9 mouse cellular contexts compared by ENCODE assay signal in genomic region chr2:96585665-96586064, GRCm38 (mm10).
DNase-seq lines count a peak whose midpoint lies in the region; ATAC-seq lines count a peak whose summit lies in the region.
"Had no signal": no experiment of that assay in that cellular context is flagged by ENCODE, and none has a peak within 500 bp of the region (broad histone marks: within the 10 kb centered on the region; RNA-seq: fewer than 3 reads in every experiment).

No protein-coding gene starts in this region.

- H3K9ac ChIP-seq in hindbrain, embryonic 12.5 days: no peak overlapping the region

- no peak overlapping the region for H3K27ac ChIP-seq in hindbrain, embryonic 10.5 days
- no peak overlapping the region for H3K27ac ChIP-seq in hindbrain, embryonic 12.5 days
- H3K27ac ChIP-seq in limb, embryonic 10.5 days: no peak overlapping the region

- no peaks in the 10 kb centered on the region for H3K27me3 ChIP-seq in hindbrain, embryonic 10.5 days (ENCODE audit: insufficient read depth, poor library complexity, severe bottlenecking)
- no peaks in the 10 kb centered on the region for H3K27me3 ChIP-seq in hindbrain, embryonic 12.5 days
- no peaks in the 10 kb centered on the region for H3K27me3 ChIP-seq in limb, embryonic 10.5 days (ENCODE audit: low read depth, poor library complexity, severe bottlenecking)
- H3K27me3 ChIP-seq: megakaryocyte, embryonic 14.5 days had no signal

- 7% methylated on average over 4 of the region's 4 CpGs for WGBS in hindbrain, embryonic 10.5 days
- 8% methylated on average over 4 of the region's 4 CpGs for WGBS in hindbrain, embryonic 12.5 days
- WGBS in limb, embryonic 10.5 days: 13% methylated on average over 4 of the region's 4 CpGs

- no peaks in the 10 kb centered on the region for H3K36me3 ChIP-seq in hindbrain, embryonic 10.5 days
- no peaks in the 10 kb centered on the region for H3K36me3 ChIP-seq in hindbrain, embryonic 12.5 days
- no peaks in the 10 kb centered on the region for H3K36me3 ChIP-seq in limb, embryonic 10.5 days

- no peaks in the 10 kb centered on the region for H3K9me3 ChIP-seq in hindbrain, embryonic 10.5 days
- no peaks in the 10 kb centered on the region for H3K9me3 ChIP-seq in hindbrain, embryonic 12.5 days (replicated peaks)
- no peaks in the 10 kb centered on the region for H3K9me3 ChIP-seq in limb, embryonic 10.5 days (replicated peaks)
- H3K9me3 ChIP-seq: megakaryocyte, embryonic 14.5 days had no signal

- ATAC-seq in hindbrain, embryonic 12.5 days (ENCODE audit: low FRiP score): no peak

- no peak overlapping the region for H3K4me2 ChIP-seq in hindbrain, embryonic 12.5 days (replicated peaks)

- H3K4me3 ChIP-seq in hindbrain, embryonic 10.5 days: no peak overlapping the region
- no peak overlapping the region for H3K4me3 ChIP-seq in hindbrain, embryonic 12.5 days
- no peak overlapping the region for H3K4me3 ChIP-seq in limb, embryonic 10.5 days
- H3K4me3 ChIP-seq: megakaryocyte, embryonic 14.5 days had no signal

- H3K4me1 ChIP-seq in hindbrain, embryonic 10.5 days (replicated peaks): no peaks in the 10 kb centered on the region
- H3K4me1 ChIP-seq in hindbrain, embryonic 12.5 days: no peaks in the 10 kb centered on the region
- H3K4me1 ChIP-seq in limb, embryonic 10.5 days: no peaks in the 10 kb centered on the region
- H3K4me1 ChIP-seq: megakaryocyte, embryonic 14.5 days had no signal

- peak; percentile 44 for DNase-seq in hindbrain, embryonic 10.5 days (ENCODE audit: low spot score)
- peak; percentile 1 for DNase-seq in adrenal gland, postnatal 25 days
- DNase-seq in fibroblast of lung, adult 2 months (ENCODE audit: low read depth): peak; percentile 27
- peak; percentile 9 to 37 for DNase-seq in kidney, adult 8-10 months
- peak; percentile 52 for DNase-seq in limb, embryonic 10.5 days (ENCODE audit: low spot score)
- peak; percentile 23 for DNase-seq in right cerebral cortex, postnatal 14 days
- DNase-seq in spleen, postnatal 4 days (ENCODE audit: low spot score in 2 of 2): no peak

Comparison
In these comparisons a context has a peak if more than half of its experiments do, and no peak if none do; other contexts are left out.
1. DNase-seq: peak in hindbrain, embryonic 10.5 days (single experiment), adrenal gland, postnatal 25 days (single experiment), fibroblast of lung, adult 2 months (single experiment), kidney, adult 8-10 months (2 of 2), limb, embryonic 10.5 days (single experiment) and right cerebral cortex, postnatal 14 days (single experiment); none in spleen, postnatal 4 days (0 of 2).